In the genomic region with DNA sequence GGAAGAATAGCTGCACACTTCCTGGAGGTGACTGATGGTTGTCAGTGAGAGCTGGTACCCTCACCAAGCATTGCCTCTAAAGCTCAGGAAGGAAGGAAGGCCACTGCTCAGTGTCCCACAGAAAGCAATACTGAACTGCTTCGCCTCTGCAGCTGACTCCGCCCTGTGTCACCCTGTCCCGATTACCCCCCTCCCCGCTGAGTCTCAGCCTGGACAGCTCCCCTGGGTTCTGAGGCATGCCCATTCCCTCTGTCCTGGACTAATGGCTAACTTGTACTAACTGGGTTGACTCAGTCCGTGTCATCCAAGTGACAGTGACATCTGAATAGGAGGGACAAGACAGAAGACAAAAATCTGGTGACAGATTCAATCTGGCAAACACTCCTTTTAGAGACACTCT, we compare ENCODE assay signal across 29 mouse cellular contexts. TPM values are rescaled to one million over a fixed set of nuclear protein-coding genes. Genes with fewer than 3 reads are reported as not detected.
DNase-seq lines count a peak whose midpoint lies in the region; ATAC-seq and TF ChIP-seq lines count a peak whose summit lies in the region.
"Had no signal": no experiment of that assay in that cellular context is flagged by ENCODE, and none has a peak within 500 bp of the region (broad histone marks: within the 10 kb centered on the region; RNA-seq: fewer than 3 reads in every experiment).

No protein-coding gene starts in this region.

- H3K4me2 ChIP-seq in lung, embryonic 15.5 days = no peak overlapping the region
- H3K4me2 ChIP-seq: embryonic facial prominence, embryonic 13.5 days; forebrain, embryonic 15.5 days; heart, embryonic 11.5 days; hindbrain, embryonic 13.5 days; limb, embryonic 12.5 days had no signal

- no peak overlapping the region for H3K9ac ChIP-seq in lung, embryonic 15.5 days
- H3K9ac ChIP-seq: embryonic facial prominence, embryonic 13.5 days; forebrain, embryonic 15.5 days; hindbrain, embryonic 13.5 days; limb, embryonic 12.5 days had no signal

- 26% methylated on average over 5 of the region's 5 CpGs for WGBS in lung, embryonic 15.5 days

- peaks cover 26% of the 10 kb centered on the region for H3K27me3 ChIP-seq in lung, embryonic 15.5 days

- H3K9me3 ChIP-seq in lung, embryonic 15.5 days = no peaks in the 10 kb centered on the region
- H3K9me3 ChIP-seq: embryonic facial prominence, embryonic 13.5 days; forebrain, embryonic 10.5 days; forebrain, embryonic 15.5 days; hindbrain, embryonic 13.5 days; limb, embryonic 12.5 days had no signal

- no peak for TF ChIP-seq POLR2A in cortical plate, adult 2 months (IDR thresholded peaks at IDR 0.05; ENCODE audit: extremely low read depth, insufficient read depth, low read length)

- TF ChIP-seq CTCF in cortical plate, adult 2 months (IDR thresholded peaks at IDR 0.05; ENCODE audit: extremely low read depth, insufficient read depth, low read length) = no peak

- ATAC-seq in lung, embryonic 15.5 days (ENCODE audit: borderline replicate concordance, extremely low read depth, low FRiP score, low TSS enrichment) = peak; percentile 57; the same call in 1 of the 2 replicates
- ATAC-seq: forebrain, embryonic 15.5 days; intestine, embryonic 16.5 days; midbrain, embryonic 16.5 days had no signal

- peak; percentile 12 for DNase-seq in kidney, postnatal 10 days
- DNase-seq in kidney, adult 11 months = no peak
- no peak for DNase-seq in lung, postnatal 36 days
- peak; percentile 9 for DNase-seq in yolk sac, embryonic 10.5 days (ENCODE audit: low spot score)
- no peak for DNase-seq in retina, postnatal 1 day
- DNase-seq: adrenal gland, postnatal 10 days; cerebellum, adult 11-12 months; cerebellum, adult 9-11 months; gastrocnemius, postnatal 25 days; heart, adult 18-20 months; heart, postnatal 4 days; kidney, postnatal 25 days; layer of hippocampus, postnatal 36 days; right cerebral cortex, adult 18-20 months; spleen, adult 18-20 months had no signal

- no peak overlapping the region for H3K27ac ChIP-seq in lung, embryonic 15.5 days
- no peak overlapping the region for H3K27ac ChIP-seq in cortical plate, adult 2 months (ENCODE audit: insufficient read depth, low read length)
- H3K27ac ChIP-seq: embryonic facial prominence, embryonic 13.5 days; forebrain, embryonic 10.5 days; forebrain, embryonic 15.5 days; hindbrain, embryonic 13.5 days; limb, embryonic 12.5 days; macrophage had no signal

- H3K4me1 ChIP-seq in lung, embryonic 15.5 days = 0 out of 2 replicates have a peak, but pooled peaks cover 6% of the 10 kb centered on the region
- H3K4me1 ChIP-seq in cortical plate, adult 2 months (ENCODE audit: control insufficient read depth, insufficient read depth, low read length) = peaks cover 3% of the 10 kb centered on the region; the same call in 1 of the 2 replicates
- H3K4me1 ChIP-seq: limb, embryonic 12.5 days had no signal

- no peak overlapping the region for H3K4me3 ChIP-seq in lung, embryonic 15.5 days
- H3K4me3 ChIP-seq in cortical plate, adult 2 months (ENCODE audit: insufficient read depth, low read length) = peak overlapping the region; percentile 88
- H3K4me3 ChIP-seq: embryonic facial prominence, embryonic 13.5 days; forebrain, embryonic 10.5 days; forebrain, embryonic 15.5 days; hindbrain, embryonic 13.5 days; limb, embryonic 12.5 days had no signal

- H3K36me3 ChIP-seq in lung, embryonic 15.5 days = no peaks in the 10 kb centered on the region
- H3K36me3 ChIP-seq: embryonic facial prominence, embryonic 13.5 days; forebrain, embryonic 10.5 days; forebrain, embryonic 15.5 days; G1E; hindbrain, embryonic 13.5 days; limb, embryonic 12.5 days had no signal

RNA-seq across cellular contexts. Expression of gene Hrh2, which starts 1.7 kb away (rescaled TPM):
- 0.12 TPM in 1 of 2 replicates, not detected in the other for polyA plus RNA-seq in lung, embryonic 15.5 days (2015; fragmentation: Nextera tagmentation; extraction: Ambion mirVana)
- polyA plus RNA-seq in cortical plate, adult 2 months (2012; rRNA removed) = 13.3 and 14.2 TPM in 2 replicates
- polyA plus RNA-seq: embryonic facial prominence, embryonic 13.5 days; G1E; kidney, embryonic 14.5 days; limb, embryonic 12.5 days; neural tube, embryonic 11.5 days had no signal

Comparison
In these comparisons a context has a peak if more than half of its experiments do, and no peak if none do; other contexts are left out.
1. DNase-seq: peak in kidney, postnatal 10 days (single experiment) and yolk sac, embryonic 10.5 days (single experiment); none in kidney, adult 11 months (single experiment), lung, postnatal 36 days (single experiment) and retina, postnatal 1 day (single experiment).
2. RNA of gene Hrh2, which starts 1.7 kb away (polyA plus RNA-seq): 13.3 to 14.2 TPM in cortical plate, adult 2 months; 0.12 TPM in lung, embryonic 15.5 days; every median in the first group is over 10 times any median in the second.